Mouse (Mus musculus): Measurements from ENCODE around the gene Nynrin.

DNA sequence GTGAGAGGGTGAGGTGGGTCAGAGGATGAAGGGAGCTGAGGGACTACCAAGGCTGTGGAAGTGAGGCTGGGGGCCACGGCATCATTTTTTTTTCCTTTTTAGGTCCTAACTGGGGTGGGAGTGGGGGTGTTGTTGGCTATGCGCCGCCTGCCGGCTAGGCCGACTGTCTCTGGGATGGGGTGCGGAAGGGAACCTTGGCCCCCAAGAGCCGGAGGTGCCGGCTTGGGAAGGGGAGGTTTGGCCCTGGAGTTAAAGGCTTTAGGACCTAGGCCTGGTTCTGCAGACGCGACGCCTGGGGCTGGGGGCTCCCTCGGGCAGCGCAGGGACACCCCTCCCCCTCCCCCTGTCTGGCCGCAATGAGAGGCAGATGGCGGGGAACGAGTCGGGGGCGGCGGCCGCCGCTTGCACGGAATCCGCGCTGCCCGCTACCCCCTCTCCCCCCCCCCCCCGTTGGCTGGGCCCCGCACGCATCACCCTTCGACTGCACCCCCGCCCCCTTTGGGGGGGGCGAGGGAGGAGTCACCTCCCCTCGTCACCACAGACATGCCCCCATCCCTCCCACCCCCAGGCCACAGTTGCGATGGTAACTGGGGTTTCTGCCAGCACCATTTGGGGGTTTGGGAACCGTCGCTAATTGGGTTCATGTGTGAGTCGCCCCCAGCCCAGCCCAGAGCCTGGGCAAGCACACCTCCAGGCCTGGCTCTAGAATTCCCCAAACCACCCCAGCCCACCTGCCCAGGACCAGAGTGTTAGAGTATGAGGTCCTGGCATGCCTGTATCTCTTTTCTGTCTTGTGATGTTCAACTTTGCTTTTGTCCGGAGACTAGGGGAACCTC lies 28.4 kb upstream of the Nynrin start:
- TF ChIP-seq CTCF (IDR thresholded peaks at IDR 0.05; ENCODE audit: control insufficient read depth, insufficient read depth, insufficient replicate concordance, low read depth, low read length) (no peak), POLR2A (IDR thresholded peaks at IDR 0.05; ENCODE audit: control insufficient read depth, low read depth, low read length) (no peak)
